Mouse (Mus musculus): ENCODE data around the gene Shd. TPM values are rescaled to one million over a fixed set of nuclear protein-coding genes. Genes with fewer than 3 reads are reported as not detected.

Gene Shd
- total RNA-seq, 2 experiments from 2014 or later = 0.28 TPM; not detected in 1

DNA sequence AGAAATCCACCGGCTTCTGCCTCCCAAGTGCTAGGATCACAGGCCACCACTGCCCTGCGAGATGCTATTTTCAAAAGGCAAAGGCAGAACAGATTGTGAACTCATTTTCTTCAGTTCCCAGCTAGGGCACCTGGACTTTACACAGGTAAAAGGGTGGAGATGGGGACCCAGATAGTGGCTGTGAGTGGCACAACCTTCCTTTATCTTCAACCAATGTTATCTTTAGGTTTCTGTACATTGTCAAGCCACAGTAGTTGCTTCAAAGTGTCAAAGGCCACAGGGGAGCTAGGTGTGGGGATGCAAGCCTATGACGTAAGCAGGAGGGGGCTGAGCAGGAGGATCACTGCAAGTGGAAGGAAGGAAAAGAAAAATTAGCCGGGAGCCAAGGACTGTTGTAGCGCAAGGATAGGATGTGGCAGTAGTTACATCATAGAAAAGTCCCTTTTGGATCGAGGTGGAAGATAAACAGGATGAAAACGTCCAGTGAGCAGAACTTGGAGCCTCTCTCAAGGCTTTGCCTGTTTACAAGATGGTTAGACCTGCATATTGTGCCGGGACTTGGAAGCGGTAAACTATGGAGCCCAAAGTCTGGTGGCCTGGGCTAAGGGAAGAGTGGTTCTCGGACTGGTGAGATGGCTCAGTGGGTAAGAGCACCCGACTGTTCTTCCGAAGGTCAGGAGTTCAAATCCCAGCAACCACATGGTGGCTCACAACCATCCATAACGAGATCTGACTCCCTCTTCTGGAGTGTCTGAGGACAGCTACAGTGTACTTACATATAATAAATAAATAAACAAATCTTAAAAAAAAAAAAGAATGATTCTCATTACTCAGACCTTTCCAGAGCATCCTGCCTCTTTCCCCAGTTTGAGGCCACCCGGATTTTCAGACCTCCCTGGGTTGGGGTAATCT, 37.4 kb downstream of the Shd start:
- DNase-seq = no peak

DNA sequence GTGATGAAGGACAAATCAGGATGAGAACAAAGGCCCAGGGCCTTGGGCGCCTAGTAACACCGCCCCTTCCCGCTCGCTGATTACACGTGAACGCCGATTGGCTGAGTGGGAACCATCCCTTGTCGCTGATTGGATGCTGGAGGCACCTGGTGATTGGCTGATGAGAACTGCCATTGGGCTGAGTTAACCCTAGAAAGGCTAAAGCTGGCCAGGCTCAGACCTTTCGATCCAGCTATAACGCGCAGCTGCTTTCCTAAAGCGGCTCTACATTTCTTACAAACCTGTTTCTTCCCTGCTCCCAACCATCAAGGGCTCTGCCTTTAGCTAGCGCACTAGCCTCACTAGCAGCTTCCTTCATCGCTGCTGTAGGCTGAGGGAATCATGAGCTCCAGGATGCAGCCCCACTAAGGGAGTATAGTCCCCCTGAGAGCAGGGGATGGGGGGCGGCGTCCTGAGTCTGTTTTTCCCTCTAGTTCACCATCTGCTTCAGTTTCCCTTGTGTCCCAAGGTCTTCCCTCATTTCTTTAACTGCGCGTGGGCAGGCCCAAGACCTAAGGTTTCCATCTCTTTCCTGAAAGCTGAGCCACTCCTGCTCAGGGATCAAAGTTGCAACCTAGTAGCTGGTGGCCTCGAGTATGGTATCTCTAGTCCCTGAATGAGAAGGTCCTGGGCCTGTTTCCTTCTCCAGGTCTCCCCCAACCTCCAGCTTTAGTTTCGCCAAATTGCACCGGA, 38.3 kb downstream of the Shd start:
- DNase-seq = peak; percentile 92

DNA sequence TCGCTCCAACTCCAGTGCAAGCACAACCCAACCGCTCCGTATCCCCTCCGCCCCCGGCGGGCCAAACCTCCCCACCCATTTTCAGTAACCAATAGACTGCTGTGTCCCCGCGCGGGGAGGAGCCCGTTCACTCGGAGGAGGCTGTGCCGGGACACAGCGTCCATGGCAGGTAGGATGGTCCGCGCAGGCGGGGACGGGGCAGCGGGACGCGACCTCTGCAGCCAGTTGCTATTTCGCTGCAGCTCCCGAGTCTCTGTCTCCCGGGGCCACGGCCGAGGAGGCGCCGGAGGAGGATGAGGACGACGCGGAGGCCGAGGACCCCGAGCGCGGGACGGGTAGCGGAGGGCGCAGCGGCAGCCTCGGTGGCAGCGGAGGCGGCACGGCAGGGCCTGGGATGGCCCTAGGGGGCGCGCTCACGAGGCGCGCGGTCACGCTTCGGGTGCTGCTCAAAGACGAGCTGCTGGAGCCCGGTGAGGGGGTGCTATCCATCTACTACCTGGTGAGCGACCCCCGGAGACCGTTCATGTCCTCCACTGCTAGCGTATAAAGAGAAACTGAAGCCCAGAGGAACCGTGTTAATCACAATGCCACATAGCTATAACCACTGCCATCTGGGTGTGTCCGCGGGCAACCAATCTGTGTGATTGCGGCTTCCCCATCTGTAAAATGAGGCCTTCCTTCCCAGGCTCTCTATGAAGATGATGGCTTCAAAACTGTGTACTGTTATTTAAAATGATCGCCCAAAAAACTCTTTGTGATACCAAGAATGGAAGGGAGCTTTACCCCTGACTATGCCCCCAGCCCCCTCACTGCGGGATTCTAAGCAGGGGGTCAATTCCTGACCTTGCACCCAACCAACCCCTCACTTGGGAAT, 39.1 kb downstream of the Shd start:
- DNase-seq = peak; percentile 91

DNA sequence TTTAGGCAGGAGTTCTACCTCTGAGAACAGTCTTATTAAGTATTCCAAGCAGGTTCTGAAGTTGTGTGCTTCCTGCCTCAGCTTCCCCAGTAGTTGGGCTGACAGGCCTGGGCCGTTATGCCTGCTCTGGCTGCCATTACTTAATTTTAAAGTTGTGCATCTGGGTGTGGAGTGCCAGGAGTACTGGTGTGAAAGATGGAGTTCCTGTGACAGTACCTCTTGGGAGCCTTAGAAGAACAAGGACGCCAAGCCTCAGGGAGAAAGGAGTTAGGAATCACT, 39.6 kb downstream of the Shd start:
- no peak for DNase-seq

DNA sequence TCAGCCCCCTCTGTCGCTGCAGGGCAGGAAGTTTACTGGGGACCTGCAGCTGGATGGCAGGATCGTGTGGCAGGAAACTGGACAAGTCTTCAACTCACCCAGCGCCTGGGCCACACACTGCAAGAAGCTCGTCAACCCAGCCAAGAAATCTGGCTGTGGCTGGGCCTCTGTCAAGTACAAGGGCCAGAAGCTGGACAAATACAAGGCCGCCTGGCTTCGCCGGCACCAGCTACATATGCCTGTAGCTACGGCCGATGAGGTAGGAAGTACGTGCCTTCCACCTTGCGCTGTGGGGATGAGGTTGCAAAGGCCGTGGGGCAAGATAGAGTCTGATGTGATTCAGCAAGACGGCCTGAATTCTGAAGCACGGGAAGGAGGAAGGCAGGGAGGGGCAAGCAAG, 40.0 kb downstream of the Shd start:
- no peak for DNase-seq

DNA sequence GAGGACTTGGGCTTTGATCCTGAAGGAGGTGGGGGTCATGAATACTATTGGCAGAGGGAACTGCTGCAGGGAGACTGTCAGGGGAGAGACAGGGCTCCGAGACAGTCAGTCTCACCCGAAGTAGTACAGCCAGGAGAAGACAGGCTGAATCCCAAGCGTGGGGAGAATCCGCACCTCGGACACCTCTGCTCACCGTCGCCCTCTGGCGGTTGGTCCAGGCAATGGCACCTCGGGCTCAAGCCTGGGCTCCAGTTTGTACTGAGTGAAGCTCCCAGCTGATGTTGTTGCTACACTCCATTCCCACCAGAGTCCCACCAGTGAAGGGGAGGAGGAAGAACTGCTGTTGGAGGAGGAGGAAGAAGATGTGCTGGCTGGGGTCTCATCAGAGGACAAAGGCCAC, 40.4 kb downstream of the Shd start:
- peak; percentile 67 for DNase-seq

DNA sequence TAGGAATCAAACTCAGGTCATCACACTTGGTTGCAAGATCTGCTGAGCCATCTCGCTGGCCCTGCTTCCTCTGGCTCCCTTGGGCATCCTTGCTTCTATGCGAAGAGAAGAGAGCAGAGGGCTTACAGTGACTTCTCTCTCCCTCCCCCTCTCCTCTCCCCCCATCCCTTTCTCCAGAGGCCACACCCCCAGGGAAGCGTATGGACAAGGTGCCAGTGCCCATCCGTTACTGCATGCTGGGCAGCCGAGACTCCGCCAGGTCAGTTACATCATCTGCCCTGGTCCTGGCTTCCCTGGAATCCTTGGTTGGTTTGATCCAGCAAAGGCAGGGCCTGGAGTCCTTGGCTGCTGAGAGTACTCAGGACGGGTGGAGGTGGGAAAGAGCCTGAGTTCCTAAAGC, 41.2 kb downstream of the Shd start:
- DNase-seq = no peak

DNA sequence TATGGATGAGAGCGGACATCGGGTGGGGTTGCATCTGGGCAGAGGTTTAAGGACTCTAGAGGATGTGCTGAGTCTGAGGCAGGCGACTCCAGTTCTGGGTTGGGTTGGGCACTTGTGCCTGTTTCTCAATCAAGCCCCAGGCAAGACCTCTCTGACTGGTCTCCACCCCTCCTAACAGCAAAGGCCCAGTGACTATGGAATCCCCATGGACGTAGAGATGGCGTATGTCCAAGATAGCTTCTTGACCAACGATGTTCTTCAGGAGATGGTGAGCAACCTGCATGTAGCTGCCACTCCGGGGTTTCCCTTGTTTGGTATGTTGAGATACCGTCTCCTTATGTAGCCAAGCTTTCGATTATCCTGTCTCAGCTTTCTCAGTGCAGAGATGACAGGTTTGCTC, 45.0 kb downstream of the Shd start:
- DNase-seq = no peak

DNA sequence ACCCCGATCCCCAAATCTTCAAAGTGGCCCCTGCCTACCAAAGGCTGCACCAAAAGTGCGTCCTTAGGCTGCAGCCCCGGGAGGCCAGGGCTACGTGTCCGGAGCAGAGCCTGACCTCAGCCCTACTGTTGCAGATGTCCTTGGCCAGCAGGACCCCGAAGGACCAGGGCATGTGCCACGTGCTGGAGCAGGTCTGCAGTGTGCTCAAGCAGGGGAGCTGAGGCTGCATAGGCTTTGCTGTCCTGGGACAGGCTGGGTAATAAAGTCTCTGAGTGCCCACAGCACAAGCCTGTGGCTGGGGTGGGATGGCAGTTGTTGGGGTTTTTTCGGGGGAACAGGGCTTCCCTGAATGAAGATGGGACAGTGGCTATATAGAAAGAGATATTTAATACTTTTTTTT, 46.1 kb downstream of the Shd start:
- DNase-seq = no peak

DNA sequence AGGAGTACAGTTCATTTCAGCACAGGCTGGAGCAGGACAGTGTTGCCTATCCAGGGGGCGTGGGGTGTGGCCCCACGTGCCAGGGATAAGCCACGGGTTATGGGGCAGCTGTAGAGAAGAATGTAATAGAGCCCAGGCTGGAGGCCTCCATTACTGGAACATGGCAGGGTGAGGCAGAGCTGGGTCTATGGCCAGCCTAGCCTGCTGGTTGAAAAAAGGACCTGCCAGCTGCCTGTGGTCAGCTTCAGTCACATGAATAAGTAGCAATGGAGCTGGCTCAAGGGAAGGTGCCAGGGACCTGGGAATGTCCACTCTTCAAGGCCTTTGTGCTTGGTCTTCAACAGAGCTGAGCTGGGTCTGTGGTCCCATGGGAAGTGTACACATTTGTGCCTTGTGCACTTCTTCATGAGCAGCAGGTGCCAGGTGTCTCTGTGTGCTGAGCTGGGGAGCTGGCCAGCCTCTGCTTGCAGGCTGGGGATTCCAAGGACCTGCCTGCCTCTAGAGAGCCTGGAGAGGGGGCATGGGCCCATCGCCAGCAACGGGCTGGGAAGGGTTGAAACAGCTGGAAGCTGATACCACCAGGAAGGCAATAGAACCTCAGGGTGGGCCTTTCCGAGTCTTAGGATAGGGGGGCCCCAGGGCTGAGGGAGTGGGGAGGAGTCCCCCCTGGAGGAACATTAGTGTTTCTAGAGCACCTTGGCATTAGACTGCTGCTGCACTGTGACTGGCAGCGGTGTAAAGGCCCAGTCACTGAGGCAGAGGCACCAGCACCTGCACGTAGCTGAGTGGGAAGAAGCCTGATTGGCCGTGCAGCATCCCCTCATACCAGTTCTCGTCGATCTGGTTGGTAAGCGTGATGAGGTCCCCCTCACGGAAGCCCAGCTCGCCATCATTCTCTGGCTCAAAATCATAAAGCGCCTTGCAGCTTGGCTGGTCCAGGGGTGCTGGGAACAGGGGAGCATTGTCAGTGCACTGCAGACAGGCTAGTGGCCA, 46.8 kb downstream of the Shd start:
- DNase-seq = no peak

DNA sequence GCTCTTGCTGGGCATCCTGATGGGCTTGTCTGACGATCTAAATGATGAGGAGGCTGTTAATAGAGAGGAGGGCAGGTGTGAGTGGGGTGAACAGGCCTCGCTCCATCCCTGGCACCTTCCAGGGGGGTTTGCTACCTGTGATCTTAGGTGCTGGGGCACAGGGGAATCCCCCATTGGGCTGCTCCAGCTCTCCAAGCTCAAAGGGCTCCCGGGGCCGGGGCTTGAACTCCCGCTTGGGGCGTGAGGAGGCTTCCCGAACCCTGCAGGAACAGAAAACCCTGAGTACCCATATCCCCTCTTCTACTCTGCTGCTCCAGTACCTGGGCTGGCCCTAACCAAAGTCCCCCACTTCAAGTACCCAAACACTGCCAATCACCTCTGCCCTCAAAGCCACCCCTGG, 47.6 kb downstream of the Shd start:
- no peak for DNase-seq

DNA sequence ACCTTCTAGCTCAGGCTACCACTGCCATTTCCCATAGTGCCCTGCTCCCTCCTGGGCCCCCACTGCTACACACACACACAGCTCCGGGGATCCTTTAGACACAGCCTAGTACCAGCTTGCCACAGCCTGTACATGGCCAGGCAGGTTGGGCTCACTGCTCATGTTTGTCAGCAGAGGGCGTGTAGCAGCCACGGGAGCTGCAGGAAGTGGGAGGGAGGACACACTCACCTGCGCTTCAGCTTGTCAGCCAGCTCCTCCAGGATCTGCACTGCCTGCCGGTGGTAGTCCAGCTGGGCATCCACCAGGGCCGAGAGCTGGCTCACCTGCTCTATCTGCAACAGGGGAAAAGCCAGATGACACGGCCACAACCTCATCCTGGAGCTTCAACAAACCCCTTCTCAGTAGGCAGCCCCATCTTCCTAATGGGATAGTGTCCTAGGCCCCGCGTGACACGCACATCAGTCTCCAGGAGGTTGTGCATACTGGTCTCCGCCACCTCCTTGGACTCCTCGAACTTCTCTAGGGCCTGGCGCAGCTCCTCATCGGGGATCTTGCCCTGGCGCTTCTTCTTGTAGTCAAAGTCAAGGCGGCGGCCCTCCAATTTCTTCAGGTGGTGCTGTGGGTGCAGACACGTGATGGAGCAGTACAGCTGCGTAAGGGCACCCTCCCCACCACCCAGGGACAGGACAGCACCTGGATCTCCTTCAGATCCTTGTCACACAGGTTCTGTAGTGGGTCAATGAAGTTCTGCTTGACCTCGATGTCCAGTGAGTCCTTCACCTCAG, 48.3 kb downstream of the Shd start:
- no peak for DNase-seq

DNA sequence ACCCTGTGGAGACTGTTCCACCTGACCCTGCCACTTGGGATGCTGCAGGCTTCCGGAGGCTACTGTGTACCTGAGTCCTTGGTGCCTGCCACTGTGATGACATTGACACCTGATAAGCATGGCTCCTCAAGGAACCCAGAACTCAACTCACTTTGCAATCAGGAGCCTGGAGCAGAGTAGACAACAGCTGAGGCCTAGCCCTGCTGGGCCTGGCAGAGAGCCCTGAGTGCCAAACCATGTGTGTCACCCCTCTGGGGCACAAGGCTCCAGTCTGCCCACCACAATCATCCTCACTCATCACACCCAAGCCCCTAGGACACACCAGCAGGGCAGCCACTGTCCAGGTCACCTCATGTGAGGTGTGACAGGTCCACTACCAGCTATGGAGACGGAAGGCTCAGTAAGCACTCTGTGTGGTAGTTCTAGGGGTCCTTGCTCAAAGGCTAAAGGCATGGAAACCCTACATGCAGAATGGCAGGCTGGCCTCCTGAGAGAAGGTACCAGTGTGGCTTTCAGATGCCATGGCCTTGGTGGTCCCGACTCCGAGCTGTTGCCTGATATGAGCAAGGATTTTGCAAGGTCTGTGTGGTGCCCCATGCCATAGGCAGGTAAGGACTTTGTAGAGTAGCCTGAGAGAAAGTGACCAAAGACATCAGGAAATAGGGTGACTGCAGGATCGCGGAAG, 50.3 kb downstream of the Shd start:
- no peak for DNase-seq

DNA sequence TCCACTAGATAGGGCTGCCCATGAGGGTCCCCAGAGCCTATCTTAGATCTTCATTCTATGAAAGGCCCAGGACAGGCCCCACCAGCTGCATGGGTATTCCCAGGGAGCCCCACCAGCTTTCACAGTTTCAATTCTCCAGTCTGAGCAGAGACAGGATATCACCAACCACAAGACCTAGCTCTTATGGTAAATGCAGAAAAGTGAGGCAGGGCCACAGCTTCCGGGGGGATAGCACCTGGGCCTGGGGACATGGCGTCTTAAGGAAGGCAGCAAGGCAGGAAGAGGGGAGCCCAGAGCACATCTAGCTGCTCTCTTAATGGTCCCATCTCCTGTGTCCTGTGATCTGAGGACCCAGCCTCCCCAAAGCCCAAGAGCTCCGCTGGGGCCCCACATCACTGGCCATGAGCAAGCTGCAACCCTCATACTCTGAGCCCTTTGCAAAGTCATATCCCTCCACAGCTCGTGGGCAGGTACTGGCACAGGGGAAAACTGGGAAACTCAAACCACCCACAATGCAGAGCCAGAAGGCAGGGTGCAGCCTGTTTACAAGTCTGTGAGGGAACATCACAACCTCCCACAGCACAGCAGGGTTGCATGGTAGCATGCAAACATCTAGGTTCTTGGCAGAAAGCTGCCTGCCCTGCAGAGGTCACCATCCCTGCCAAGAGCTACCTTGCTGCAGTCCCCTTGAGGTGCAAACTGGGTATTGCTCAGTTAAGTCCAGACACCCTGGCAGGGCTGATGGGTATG, 51.1 kb downstream of the Shd start:
- DNase-seq = no peak

DNA sequence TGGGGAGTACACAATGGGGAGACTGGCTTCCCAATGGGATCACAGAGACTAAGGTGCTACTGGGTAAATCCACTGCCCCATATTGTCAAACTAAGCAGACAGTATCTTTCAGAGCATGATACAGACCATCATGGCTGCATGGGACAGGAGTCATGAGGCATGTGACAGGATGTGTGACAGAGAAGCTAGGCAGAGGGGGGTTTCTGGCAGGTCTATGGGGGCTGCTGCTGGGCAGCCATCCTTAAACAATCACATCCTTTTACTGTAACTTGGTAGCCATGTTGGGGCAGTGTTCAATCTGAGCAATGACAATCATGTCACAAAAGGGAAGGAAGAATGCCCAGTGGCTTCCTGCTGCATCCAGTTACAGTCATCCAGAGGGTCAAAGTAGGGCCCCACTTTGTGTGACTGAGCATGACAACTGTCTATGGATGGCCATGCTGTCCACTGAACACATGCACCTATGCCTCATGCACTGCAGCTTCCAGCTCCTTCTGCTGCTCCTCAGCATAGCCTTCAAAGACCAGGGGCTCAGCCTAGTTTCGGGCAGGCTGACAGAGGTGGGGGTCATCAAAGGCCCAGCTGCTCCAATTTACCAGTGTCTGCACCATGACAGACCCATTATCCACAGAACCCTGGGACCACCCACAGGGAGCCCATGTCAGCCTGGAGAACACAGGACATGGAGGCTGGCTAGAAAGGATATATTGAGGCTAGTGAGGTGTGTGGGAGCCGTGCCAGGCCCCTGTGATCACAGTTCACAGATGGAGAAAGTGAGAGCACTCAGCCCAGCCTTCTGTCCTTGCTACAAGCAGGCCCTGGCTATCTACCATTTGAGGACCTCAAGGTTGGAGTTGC, 52.1 kb downstream of the Shd start:
- no peak for DNase-seq

DNA sequence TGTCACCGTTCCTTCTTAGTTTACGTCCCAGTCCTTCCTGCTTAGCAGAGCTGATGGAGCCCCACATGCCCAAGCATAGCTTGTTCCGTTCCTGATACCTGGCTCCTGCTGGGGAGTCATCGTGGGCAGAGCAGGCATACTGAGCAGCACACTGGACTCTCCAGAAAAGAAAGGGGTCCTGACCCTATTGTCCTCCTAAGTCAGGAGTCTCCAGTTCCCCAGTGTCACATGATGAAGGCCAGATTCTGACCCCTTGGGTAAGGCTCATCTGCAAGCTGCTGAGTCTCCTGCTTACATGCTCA, 52.7 kb downstream of the Shd start:
- DNase-seq = no peak

DNA sequence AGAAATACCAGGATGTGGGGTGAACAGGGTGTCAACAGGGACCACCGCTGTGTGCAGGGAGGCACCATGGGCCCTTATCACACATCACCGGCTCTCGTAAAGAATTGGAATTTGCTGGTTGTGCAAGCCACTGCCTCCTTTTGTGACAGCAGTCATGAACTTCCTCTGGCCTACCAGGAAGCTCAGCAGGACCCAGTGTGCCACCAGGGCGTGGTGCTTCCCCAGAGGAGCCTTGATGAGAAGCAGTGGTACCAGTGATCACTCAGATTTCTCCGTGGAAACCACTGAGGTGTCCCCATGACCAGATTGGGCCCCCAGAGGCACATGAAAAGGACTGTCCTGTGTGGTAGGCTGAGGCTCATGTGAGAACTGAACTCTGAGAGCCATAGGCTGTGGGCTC, 53.1 kb downstream of the Shd start:
- no peak for DNase-seq

DNA sequence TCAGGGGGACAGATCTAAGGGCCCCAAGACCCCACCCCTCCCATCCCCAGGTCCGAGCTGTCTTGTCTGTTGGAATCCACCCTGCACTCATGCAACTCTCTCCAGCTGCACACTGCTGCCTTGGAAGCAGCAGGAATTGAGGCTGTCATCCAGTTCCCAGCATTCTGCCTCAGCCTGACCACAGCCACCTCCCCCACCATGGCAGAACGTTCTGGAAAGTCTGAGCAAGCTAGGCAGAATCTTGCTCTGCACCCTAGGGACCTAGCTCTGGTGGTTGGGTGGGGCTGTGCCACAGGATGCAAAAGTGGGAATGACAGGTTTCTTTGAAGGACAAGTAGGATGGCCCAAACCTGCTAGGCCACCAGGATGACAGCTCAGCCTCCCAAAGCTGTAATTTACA, 54.2 kb downstream of the Shd start:
- no peak for DNase-seq

DNA sequence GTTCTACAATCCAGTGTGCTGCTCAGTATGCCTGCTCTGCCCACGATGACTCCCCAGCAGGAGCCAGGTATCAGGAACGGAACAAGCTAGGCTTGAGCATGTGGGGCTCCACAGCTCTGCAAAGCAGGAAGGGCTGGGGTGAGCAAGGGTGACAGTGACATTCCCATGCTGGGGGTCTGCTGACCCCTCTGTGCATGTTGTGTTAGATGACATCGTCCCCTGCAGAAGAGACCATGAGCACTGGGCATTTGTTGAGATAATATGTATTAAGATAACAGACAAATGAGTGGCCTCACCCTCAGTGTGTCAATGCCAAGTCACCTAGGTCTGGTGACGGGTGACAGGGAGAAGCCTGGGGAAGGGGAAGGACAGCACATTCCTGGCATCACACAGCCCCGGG, 54.7 kb downstream of the Shd start:
- DNase-seq = no peak

All from gastrocnemius, postnatal 25 days (tissue).